Mouse (Mus musculus): ENCODE measurements around the gene Slc38a1. TPM values are rescaled to one million over a fixed set of nuclear protein-coding genes. Genes with fewer than 3 reads are reported as not detected.

The Slc38a1 gene
- polyA plus RNA-seq, 2 experiments from 2014 or later, result 55.8 to 63.4 TPM

- no peak for ATAC-seq
Measured at GRCm38 (mm10) chr15:96607422-96607821, 35.3 kb downstream of the Slc38a1 start.

- ATAC-seq, result no peak
Measured at GRCm38 (mm10) chr15:96604282-96604681, 38.4 kb downstream of the Slc38a1 start.

GRCm38 (mm10) chr15:96602043-96602442, 40.7 kb downstream of the Slc38a1 start:
- no peak for ATAC-seq

- no peak for ATAC-seq
Measured at GRCm38 (mm10) chr15:96599852-96600781, 42.6 kb downstream of the Slc38a1 start.

GRCm38 (mm10) chr15:96598888-96599578, 43.7 kb downstream of the Slc38a1 start:
- peak; percentile 96 for ATAC-seq

- ATAC-seq, result no peak
Measured at GRCm38 (mm10) chr15:96597116-96597515, 45.6 kb downstream of the Slc38a1 start.

- no peak for ATAC-seq
Measured at GRCm38 (mm10) chr15:96594316-96594715, 48.4 kb downstream of the Slc38a1 start.

- no peak for ATAC-seq
Measured at GRCm38 (mm10) chr15:96593866-96594265, 48.8 kb downstream of the Slc38a1 start.

GRCm38 (mm10) chr15:96593457-96593856, 49.3 kb downstream of the Slc38a1 start:
- no peak for ATAC-seq

GRCm38 (mm10) chr15:96592976-96593375, 49.7 kb downstream of the Slc38a1 start:
- ATAC-seq, result no peak

- no peak for ATAC-seq
Measured at GRCm38 (mm10) chr15:96591876-96592417, 50.8 kb downstream of the Slc38a1 start.

GRCm38 (mm10) chr15:96588996-96589657, 53.6 kb downstream of the Slc38a1 start:
- no peak for ATAC-seq

GRCm38 (mm10) chr15:96587998-96588397, 54.7 kb downstream of the Slc38a1 start:
- no peak for ATAC-seq

GRCm38 (mm10) chr15:96583371-96584008, 59.2 kb downstream of the Slc38a1 start:
- peak; percentile 79 for ATAC-seq

GRCm38 (mm10) chr15:96576998-96577397, 65.7 kb downstream of the Slc38a1 start:
- no peak for ATAC-seq

GRCm38 (mm10) chr15:96568983-96569363, 73.7 kb downstream of the Slc38a1 start:
- no peak for ATAC-seq

- no peak for ATAC-seq
Measured at GRCm38 (mm10) chr15:96568271-96568982, 74.3 kb downstream of the Slc38a1 start.

GRCm38 (mm10) chr15:96566850-96567271, 75.9 kb downstream of the Slc38a1 start:
- peak; percentile 77 for ATAC-seq

GRCm38 (mm10) chr15:96563852-96564251, 78.9 kb downstream of the Slc38a1 start:
- ATAC-seq, result no peak

- no peak for ATAC-seq
Measured at GRCm38 (mm10) chr15:96562521-96562920, 80.2 kb downstream of the Slc38a1 start.

GRCm38 (mm10) chr15:96560576-96561298, 82.0 kb downstream of the Slc38a1 start:
- ATAC-seq, result no peak
